In the genomic region with DNA sequence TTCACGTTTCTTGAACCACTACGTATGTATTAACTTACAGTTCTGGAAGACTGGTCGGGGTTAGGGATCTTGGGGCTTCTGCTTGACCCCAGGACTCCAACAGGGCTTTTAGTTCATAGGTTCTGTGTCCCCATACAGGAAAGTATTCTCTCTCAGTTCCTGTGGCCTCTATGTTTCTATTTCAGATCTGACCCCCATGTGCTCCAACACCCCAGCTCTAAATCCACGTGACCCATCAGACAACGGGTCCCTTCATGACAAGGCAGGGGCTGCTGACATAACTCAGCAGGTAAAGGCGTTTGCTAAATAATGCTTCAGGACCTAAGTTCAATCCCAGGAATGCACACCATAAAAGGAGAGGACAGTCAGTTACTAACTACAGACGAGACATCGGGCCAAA, we compare ENCODE assay signal across 8 mouse cellular contexts. TPM values are rescaled to one million over a fixed set of nuclear protein-coding genes. Genes with fewer than 3 reads are reported as not detected.
A peak's percentile ranks its signal among the peaks of the same experiment; 100 is the strongest.
DNase-seq lines count a peak whose midpoint lies in the region; ATAC-seq lines count a peak whose summit lies in the region.

No protein-coding gene starts in this region.

- H3K9me3 ChIP-seq in heart, embryonic 13.5 days: no peaks in the 10 kb centered on the region
- H3K9me3 ChIP-seq in hindbrain, embryonic 10.5 days: no peaks in the 10 kb centered on the region
- H3K9me3 ChIP-seq in midbrain, embryonic 10.5 days (replicated peaks): no peaks in the 10 kb centered on the region

- H3K4me3 ChIP-seq in heart, embryonic 13.5 days: peak overlapping the region; percentile 69
- H3K4me3 ChIP-seq in brown adipose tissue, adult 24 weeks (ENCODE audit: insufficient read depth, low read depth, low read length): peak overlapping the region; percentile 74; the same call in 1 of the 2 replicates
- peak overlapping the region; percentile 86 for H3K4me3 ChIP-seq in hindbrain, embryonic 10.5 days
- peak overlapping the region; percentile 91 for H3K4me3 ChIP-seq in midbrain, embryonic 10.5 days

- H3K4me1 ChIP-seq in heart, embryonic 13.5 days: peaks cover 52% of the 10 kb centered on the region
- peaks cover 3% of the 10 kb centered on the region; the same call in 1 of the 2 replicates for H3K4me1 ChIP-seq in brown adipose tissue, adult 24 weeks (ENCODE audit: control insufficient read depth, insufficient read depth, insufficient read length, low read length)
- H3K4me1 ChIP-seq in hindbrain, embryonic 10.5 days (replicated peaks): peaks cover 64% of the 10 kb centered on the region
- peaks cover 62% of the 10 kb centered on the region for H3K4me1 ChIP-seq in midbrain, embryonic 10.5 days

- peak overlapping the region; percentile 90; the same call in 1 of the 2 replicates for H3K27ac ChIP-seq in heart, embryonic 13.5 days (replicated peaks)
- no peak overlapping the region for H3K27ac ChIP-seq in brown adipose tissue, adult 24 weeks (replicated peaks; ENCODE audit: low read depth, low read length)
- no peak overlapping the region for H3K27ac ChIP-seq in hindbrain, embryonic 10.5 days
- peak overlapping the region; percentile 91; the same call in 1 of the 2 replicates for H3K27ac ChIP-seq in midbrain, embryonic 10.5 days (replicated peaks)

- peaks cover 17% of the 10 kb centered on the region for H3K27me3 ChIP-seq in heart, embryonic 13.5 days (replicated peaks)
- H3K27me3 ChIP-seq in hindbrain, embryonic 10.5 days (ENCODE audit: insufficient read depth, poor library complexity, severe bottlenecking): peaks cover 16% of the 10 kb centered on the region
- peaks cover 19% of the 10 kb centered on the region for H3K27me3 ChIP-seq in midbrain, embryonic 10.5 days (ENCODE audit: low read depth, poor library complexity, severe bottlenecking)

- peaks cover 27% of the 10 kb centered on the region for H3K36me3 ChIP-seq in heart, embryonic 13.5 days
- peaks cover 31% of the 10 kb centered on the region for H3K36me3 ChIP-seq in hindbrain, embryonic 10.5 days
- H3K36me3 ChIP-seq in midbrain, embryonic 10.5 days: peaks cover 24% of the 10 kb centered on the region

- no peak for ATAC-seq in heart, embryonic 13.5 days (ENCODE audit: extremely low read depth, insufficient number of reproducible peaks, low FRiP score, low TSS enrichment)
- ATAC-seq in frontal cortex, adult (ENCODE audit: low TSS enrichment): no peak

- H3K4me2 ChIP-seq in heart, embryonic 13.5 days: peak overlapping the region; percentile 95

- peak overlapping the region; percentile 88 for H3K9ac ChIP-seq in heart, embryonic 13.5 days

- no peak for DNase-seq in heart, postnatal 4 days
- no peak for DNase-seq in hindbrain, embryonic 10.5 days (ENCODE audit: low spot score)
- DNase-seq in midbrain, embryonic 10.5 days (ENCODE audit: low spot score): no peak
- DNase-seq in layer of hippocampus, postnatal 10 days (ENCODE audit: low spot score in 2 of 2): no peak
- no peak for DNase-seq in adrenal gland, postnatal 14 days

- 63% methylated on average over 8 of the region's 8 CpGs for WGBS in heart, embryonic 13.5 days
- WGBS in hindbrain, embryonic 10.5 days: 86% methylated on average over 8 of the region's 8 CpGs
- 86% methylated on average over 8 of the region's 8 CpGs for WGBS in midbrain, embryonic 10.5 days

RNA-seq across cellular contexts. Expression of a gene that starts 1.0 kb away (rescaled TPM):
- polyA plus RNA-seq in heart, embryonic 13.5 days (2015; fragmentation: Nextera tagmentation; extraction: Ambion mirVana): 165 and 186 TPM in 2 replicates
- total RNA-seq in heart, postnatal 4 days (2021): 100 to 1,000 TPM in 1 of 2 experiments, 10 to 100 TPM in 1; 96.0 to 107 TPM
- polyA plus RNA-seq in brown adipose tissue, adult 24 weeks (2012; ENCODE audit: insufficient read depth, insufficient read length, missing spikeins): 313 and 378 TPM in 2 replicates
- 221 and 249 TPM in 2 replicates for polyA plus RNA-seq in hindbrain, embryonic 10.5 days (2016; fragmentation: Nextera tagmentation; extraction: Ambion mirVana)
- polyA plus RNA-seq in midbrain, embryonic 10.5 days (2016; fragmentation: Nextera tagmentation; extraction: Ambion mirVana): 230 and 238 TPM in 2 replicates
- 10 to 100 TPM; 59.5 to 69.2 TPM for total RNA-seq in layer of hippocampus, postnatal 10 days (2021)
- total RNA-seq in adrenal gland, postnatal 14 days (2021): 145 and 164 TPM in 2 replicates

RNA-seq across cellular contexts. Expression of a gene that starts 2.3 kb away (rescaled TPM):
- 33.0 and 35.5 TPM in 2 replicates for polyA plus RNA-seq in heart, embryonic 13.5 days (2015; fragmentation: Nextera tagmentation; extraction: Ambion mirVana)
- 10 to 100 TPM; 37.7 to 39.3 TPM for total RNA-seq in heart, postnatal 4 days (2021)
- polyA plus RNA-seq in brown adipose tissue, adult 24 weeks (2012; ENCODE audit: insufficient read depth, insufficient read length, missing spikeins): 2.2 and 2.6 TPM in 2 replicates
- polyA plus RNA-seq in hindbrain, embryonic 10.5 days (2016; fragmentation: Nextera tagmentation; extraction: Ambion mirVana): 76.3 and 88.4 TPM in 2 replicates
- polyA plus RNA-seq in midbrain, embryonic 10.5 days (2016; fragmentation: Nextera tagmentation; extraction: Ambion mirVana): 75.0 and 78.3 TPM in 2 replicates
- 100 to 1,000 TPM; 145 to 159 TPM for total RNA-seq in layer of hippocampus, postnatal 10 days (2021)
- 43.3 and 44.7 TPM in 2 replicates for total RNA-seq in adrenal gland, postnatal 14 days (2021)

RNA-seq across cellular contexts. Expression of a gene that starts 3.3 kb away (rescaled TPM):
- polyA plus RNA-seq in heart, embryonic 13.5 days (2015; fragmentation: Nextera tagmentation; extraction: Ambion mirVana): 75.6 and 87.1 TPM in 2 replicates
- total RNA-seq in heart, postnatal 4 days (2021): 10 to 100 TPM; 42.0 to 46.2 TPM
- 23.6 and 34.4 TPM in 2 replicates for polyA plus RNA-seq in brown adipose tissue, adult 24 weeks (2012; ENCODE audit: insufficient read depth, insufficient read length, missing spikeins)
- polyA plus RNA-seq in hindbrain, embryonic 10.5 days (2016; fragmentation: Nextera tagmentation; extraction: Ambion mirVana): 147 and 169 TPM in 2 replicates
- polyA plus RNA-seq in midbrain, embryonic 10.5 days (2016; fragmentation: Nextera tagmentation; extraction: Ambion mirVana): 131 and 141 TPM in 2 replicates
- 100 to 1,000 TPM; 128 to 130 TPM for total RNA-seq in layer of hippocampus, postnatal 10 days (2021)
- 54.4 and 57.8 TPM in 2 replicates for total RNA-seq in adrenal gland, postnatal 14 days (2021)

RNA-seq across cellular contexts. Expression of a gene that starts 20.0 kb away (rescaled TPM):
- polyA plus RNA-seq in heart, embryonic 13.5 days (2015; fragmentation: Nextera tagmentation; extraction: Ambion mirVana): 0.63 and 0.78 TPM in 2 replicates
- 10 to 100 TPM; 13.5 to 15.4 TPM for total RNA-seq in heart, postnatal 4 days (2021)
- polyA plus RNA-seq in brown adipose tissue, adult 24 weeks (2012; ENCODE audit: insufficient read depth, insufficient read length, missing spikeins): 7.3 and 9.3 TPM in 2 replicates
- 3.3 and 6.8 TPM in 2 replicates for polyA plus RNA-seq in hindbrain, embryonic 10.5 days (2016; fragmentation: Nextera tagmentation; extraction: Ambion mirVana)
- polyA plus RNA-seq in midbrain, embryonic 10.5 days (2016; fragmentation: Nextera tagmentation; extraction: Ambion mirVana): 3.0 and 3.4 TPM in 2 replicates
- 10 to 100 TPM; 64.3 to 71.5 TPM for total RNA-seq in layer of hippocampus, postnatal 10 days (2021)
- 14.8 and 17.2 TPM in 2 replicates for total RNA-seq in adrenal gland, postnatal 14 days (2021)

RNA-seq across cellular contexts. Expression of a gene that starts 22.2 kb away (rescaled TPM):
- polyA plus RNA-seq in heart, embryonic 13.5 days (2015; fragmentation: Nextera tagmentation; extraction: Ambion mirVana): 11.6 and 12.6 TPM in 2 replicates
- 10 to 100 TPM; 17.8 to 20.1 TPM for total RNA-seq in heart, postnatal 4 days (2021)
- 6.7 and 9.1 TPM in 2 replicates for polyA plus RNA-seq in brown adipose tissue, adult 24 weeks (2012; ENCODE audit: insufficient read depth, insufficient read length, missing spikeins)
- 18.2 and 22.5 TPM in 2 replicates for polyA plus RNA-seq in hindbrain, embryonic 10.5 days (2016; fragmentation: Nextera tagmentation; extraction: Ambion mirVana)
- polyA plus RNA-seq in midbrain, embryonic 10.5 days (2016; fragmentation: Nextera tagmentation; extraction: Ambion mirVana): 20.0 and 21.8 TPM in 2 replicates
- 10 to 100 TPM; 26.4 to 29.4 TPM for total RNA-seq in layer of hippocampus, postnatal 10 days (2021)
- total RNA-seq in adrenal gland, postnatal 14 days (2021): 20.0 and 21.5 TPM in 2 replicates

Comparison
In these comparisons a context has a peak if more than half of its experiments do, and no peak if none do; other contexts are left out.
1. H3K27ac ChIP-seq: peak in heart, embryonic 13.5 days (single experiment) and midbrain, embryonic 10.5 days (single experiment); none in brown adipose tissue, adult 24 weeks (single experiment) and hindbrain, embryonic 10.5 days (single experiment).
2. Peak in every context shown above with its lines, with median percentiles within 50 percentile points of each other: H3K4me3 ChIP-seq.